Mouse (Mus musculus) erythroblast, adult 5-6 weeks (primary cell): ENCODE data around the gene Dgke. TPM values are rescaled to one million over a fixed set of nuclear protein-coding genes. Genes with fewer than 3 reads are reported as not detected.
A peak's percentile ranks its signal among the peaks of the same experiment; 100 is the strongest.

Source experiments
- ATAC-seq: replicated peaks from 2 replicates; pipeline ENCODE4 v1.8.0; 2016; ENCODE audit warnings: moderate number of reproducible peaks, mild to moderate bottlenecking, moderate TSS enrichment, inconsistent platforms; ENCODE audit not compliant: poor library complexity, low FRiP score, severe bottlenecking
- total RNA-seq, 2 experiments: library from RNA; stranded (forward) in 1 of 2; stranded (reverse) in 1 of 2; fragments of 150-400 nt in 1 of 2; fragments of 200-764, 138-1000 nt in 1 of 2; gene quantifications; 2 replicates each; pipeline versions ENCODE4 v1.2.3 to v1.2.4; 2015 to 2017; ENCODE audit warnings: low replicate concordance in 2 of 2

Gene Dgke
- total RNA-seq, 2 experiments from 2014 or later = 1.8 TPM; not detected in 1

- no peak for ATAC-seq
Observed at GRCm38 (mm10) chr11:89077601-89078000, 11.0 kb upstream of the Dgke start.

GRCm38 (mm10) chr11:89076370-89076821 lies 9.7 kb upstream of the Dgke start:
- ATAC-seq = no peak

DNA sequence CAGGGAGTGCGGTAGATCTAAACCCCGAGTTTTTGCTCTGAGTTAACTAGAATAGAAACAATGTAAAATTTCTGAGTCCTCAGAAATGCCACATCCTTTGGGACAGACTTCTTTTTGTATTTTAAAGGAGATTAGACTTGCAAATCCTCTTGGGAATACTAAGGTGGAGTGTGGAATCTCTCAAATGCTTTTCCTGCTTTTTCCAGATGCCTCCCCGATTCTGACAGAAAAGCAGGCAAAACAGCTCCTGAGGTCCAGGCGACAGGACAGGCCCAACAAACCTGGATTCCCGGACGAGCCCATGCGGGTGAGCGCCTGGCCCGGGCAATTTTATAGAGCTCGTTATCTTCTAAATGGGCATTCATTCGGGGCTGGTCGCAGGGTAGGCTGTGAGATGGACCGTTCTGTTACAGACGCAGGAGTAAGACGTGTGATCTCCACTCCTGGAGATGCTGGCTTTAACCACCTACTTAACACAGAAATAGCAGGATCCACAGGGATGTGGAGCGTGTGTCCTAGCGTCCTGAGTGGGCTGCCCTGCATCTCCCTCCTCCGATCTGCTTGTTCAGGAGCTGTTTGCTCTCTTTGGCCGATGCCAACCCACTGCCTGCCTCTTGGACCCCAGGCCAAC lies 8.2 kb upstream of the Dgke start:
- no peak for ATAC-seq

- no peak for ATAC-seq
Observed at GRCm38 (mm10) chr11:89073541-89073940, 6.9 kb upstream of the Dgke start, which contains the start of gene Gm525. Gene Gm525, plus strand, starts transcription at chr11:89073841.

GRCm38 (mm10) chr11:89071522-89071921 lies 4.9 kb upstream of the Dgke start:
- ATAC-seq = no peak

DNA sequence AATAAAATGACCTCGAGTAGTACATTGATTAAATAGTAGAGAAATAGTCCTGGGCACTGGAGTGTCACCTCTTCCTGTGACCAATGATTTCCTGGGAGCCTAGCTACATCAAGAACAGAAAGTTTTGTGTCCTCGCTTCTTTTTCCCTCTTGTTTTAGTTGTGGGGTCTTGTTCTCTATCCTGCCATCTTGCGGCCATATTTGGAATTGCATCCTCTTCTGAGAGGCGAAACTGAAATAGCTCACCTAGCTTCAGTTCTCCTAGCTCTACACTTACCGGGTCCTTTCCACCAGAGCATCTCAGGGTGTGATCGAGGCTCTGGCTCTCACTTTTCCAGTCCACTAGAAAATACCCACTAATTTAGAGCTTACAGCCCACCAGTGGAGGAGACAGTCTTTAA lies 2.7 kb upstream of the Dgke start:
- 0 out of 2 replicates have a peak, but pooled peaks have one; percentile 44 for ATAC-seq

DNA sequence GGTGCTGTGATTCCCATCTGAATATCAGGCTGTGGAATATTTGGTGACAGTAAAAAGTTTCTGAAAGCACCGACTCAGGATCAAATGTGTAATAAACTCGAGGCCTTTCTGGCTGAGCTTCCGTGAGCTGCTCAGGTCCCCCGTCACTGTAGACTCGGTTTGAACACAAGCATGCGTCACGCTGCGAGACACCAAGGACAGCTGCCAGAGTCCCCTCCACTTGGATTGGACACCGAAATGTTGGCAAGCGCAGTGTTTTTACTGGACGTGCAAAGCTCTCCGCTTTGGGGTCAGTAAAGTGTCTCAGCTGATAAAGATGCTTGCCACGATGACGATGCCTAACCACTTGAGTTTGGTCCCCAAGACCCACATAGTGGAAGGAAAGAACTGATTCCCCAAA lies 2.0 kb upstream of the Dgke start:
- no peak for ATAC-seq

- no peak for ATAC-seq
Observed at GRCm38 (mm10) chr11:89067871-89068490, 1.3 kb upstream of the Dgke start.

DNA sequence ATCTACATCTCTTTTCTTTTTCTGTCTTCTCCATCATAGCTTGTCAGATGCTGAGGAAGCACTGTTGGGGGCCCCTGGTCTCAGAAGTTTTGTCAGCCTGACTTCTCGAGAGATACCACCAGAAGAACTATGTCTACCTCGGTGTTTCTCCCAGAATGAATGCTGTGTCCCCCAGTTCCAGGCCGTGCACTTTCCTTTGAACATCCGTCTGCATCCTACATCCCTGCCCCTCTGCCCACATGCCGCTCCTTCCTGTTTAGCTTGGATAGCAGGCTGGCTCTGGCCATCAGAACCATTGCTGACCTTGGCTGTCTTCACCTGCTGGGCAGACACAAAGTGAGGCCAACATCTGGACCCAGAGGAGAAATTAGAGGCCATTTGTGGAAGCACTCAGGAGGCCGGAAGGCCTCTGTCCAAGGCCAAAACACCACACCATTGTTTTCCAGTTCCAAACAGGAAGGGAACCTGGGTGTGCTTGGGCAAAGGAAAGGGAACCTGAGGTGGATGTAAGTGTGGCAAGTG lies 712 bp upstream of the Dgke start:
- ATAC-seq = no peak

DNA sequence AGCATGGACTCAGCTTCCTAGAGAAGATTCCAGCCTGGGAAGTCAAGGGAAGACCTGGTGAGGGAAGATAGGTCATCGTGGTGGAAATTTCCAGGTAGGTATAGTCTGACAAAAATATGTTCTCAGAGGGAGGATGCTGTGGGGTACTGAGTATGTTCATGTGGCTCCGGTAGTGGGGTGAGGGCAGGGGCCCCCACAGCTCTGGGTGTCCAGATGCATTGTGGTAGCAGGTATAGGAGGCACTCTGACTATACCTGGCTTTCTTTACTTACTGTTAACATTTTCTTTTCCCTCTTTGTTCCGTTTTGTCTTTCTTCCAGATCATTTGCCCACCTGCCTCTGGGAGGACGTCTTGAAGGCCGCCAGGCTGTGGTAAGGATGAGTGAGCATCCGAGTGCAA lies 524 bp downstream of the Dgke start:
- ATAC-seq = no peak

DNA sequence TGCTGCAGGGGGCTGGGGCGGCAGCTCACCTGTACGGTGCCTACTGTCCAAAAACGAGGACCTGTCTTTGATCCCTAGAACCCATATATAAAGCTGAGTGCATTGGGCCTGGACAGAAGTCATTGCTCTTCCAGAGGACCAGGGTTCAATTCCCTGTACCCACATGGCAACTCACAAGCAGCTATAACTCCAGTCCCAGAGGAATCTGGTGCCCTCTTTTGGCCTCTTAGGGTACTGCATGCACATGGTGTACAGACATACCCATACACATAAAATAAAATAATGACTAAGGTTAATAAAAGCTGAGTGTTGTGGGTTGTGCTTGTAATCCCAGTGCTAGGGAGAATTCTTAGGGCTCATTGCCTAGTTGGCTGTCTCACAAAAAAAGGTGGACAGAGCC lies 1.4 kb downstream of the Dgke start:
- ATAC-seq = no peak

DNA sequence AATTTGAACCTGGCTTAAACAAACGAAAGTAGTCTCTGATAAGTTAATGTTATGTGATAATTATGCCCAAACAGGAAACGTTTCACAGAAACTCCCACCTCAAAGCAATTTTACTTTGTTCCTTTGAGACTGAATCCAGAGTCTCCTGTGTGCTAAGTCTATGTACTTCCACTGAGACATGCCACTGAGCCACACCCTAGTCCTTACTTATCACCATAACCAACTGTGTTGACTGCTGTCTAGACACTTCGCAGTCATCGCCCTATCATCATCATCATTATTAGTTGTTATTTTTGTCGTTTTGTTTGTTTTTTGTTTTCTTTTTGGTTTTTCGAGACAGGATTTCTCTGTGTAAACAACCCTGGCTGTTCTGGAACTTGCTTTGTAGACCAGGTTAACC lies 2.3 kb downstream of the Dgke start:
- 0 out of 2 replicates have a peak, but pooled peaks have one; percentile 57 for ATAC-seq

DNA sequence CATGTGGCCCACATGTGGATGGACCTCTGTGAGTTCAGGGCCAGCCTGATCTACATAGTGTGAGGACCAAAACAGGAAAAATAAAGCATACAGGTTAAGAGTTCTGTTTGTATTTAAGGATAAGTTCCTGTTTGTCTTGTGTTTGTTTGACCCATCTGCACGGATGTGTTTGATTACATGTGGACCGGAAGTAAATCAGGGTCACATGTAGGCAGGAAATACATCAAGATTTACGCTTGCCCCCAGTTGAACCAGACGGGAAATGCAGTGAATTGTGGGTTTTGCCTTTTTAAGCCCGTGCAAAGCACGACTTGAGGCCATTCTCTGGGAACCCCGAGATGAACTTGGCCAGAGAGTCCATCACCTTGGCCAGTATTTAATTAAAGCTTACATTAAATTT lies 5.3 kb downstream of the Dgke start:
- ATAC-seq = no peak

DNA sequence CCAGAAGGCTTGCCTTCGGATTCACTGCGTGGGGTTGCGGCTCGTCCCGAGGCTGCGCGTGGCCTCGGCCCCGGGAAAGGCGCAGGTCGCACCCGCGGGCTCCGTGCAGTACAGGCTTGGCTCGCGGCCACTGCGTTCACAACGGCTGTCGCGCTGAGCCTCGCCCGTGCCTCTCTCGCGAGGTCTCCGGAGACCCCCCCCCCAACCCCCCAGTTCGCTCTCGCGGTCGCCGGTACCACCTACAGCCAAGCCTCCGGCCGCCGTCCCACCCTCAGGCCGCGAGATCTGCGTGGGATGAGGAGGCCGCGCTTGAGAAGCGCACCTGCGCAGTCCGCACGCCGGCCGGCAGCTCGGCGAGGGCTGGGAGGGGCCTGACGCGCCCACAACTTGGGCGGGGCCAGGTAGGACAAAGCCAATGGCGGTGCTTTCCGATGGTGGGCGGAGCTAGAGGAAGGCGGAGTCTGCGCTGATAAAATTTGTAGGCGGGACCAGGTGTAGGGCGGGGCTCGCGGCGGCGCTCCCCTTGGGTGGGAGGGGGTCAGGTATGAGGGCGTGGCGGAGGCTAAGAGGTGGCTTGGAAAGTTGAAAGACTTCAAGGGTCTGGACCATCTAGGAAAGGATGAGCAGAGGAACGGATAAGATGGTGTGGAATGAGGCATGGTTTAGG lies 6.1 kb downstream of the Dgke start:
- ATAC-seq = peak; percentile 86

DNA sequence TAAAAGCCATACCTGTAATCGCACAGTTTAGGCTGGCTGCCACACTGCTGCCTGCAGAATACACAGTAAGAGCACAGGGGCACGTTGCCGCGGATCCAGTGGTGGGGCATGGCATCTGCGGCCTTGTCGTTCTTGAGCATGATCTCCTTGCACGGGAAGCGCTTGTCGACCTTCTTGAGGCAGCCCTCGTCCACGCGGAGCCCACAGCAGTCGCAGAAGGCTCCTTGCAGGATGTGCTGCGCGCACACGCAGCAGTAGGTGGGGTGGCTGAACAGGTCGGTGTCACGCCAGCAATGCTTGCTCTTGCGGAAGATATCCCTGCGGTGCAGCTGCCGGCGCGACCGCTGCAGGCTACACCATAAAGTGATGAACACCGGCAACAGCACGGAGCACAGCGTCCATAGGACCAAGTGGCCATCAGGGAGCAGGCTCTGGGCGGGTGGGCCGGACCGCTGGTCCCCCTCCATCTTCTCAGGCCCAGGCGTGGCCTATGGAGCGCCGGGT lies 6.7 kb downstream of the Dgke start:
- ATAC-seq = peak; percentile 62

DNA sequence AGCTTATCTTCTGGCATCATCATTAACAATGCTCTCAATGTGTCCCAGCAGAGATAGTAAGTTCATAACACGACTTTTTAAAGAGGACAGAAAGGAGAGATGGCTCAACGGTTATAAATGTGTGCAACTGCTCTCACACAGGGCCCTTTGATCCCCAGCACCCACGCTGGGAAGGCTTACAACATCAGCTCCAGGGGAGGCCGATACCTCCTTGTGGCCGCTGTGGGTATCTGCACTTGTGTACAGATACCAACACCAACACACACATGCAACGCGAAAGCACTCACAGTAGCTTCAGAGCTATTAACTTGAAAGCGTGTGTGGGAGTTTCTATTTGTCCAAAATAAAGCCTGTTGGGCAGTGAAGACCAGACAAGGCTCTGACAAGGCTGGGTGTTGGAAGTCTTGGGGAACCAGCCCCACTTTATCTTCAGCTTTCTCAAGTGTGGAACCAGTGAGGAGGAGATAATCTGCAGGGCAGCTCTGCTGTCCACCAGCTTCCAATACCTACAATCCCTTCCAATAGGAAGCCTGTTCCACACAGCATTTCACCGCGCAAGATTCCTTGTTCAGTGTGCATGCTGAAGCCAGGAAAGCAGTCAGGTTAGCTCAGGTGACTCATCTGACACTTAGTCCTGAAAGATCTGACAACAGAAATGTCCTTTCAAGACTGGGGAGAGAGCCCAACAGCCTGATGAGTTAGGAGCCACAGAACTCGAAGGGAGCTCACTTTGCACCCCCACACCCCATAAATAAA lies 8.0 kb downstream of the Dgke start:
- no peak for ATAC-seq

DNA sequence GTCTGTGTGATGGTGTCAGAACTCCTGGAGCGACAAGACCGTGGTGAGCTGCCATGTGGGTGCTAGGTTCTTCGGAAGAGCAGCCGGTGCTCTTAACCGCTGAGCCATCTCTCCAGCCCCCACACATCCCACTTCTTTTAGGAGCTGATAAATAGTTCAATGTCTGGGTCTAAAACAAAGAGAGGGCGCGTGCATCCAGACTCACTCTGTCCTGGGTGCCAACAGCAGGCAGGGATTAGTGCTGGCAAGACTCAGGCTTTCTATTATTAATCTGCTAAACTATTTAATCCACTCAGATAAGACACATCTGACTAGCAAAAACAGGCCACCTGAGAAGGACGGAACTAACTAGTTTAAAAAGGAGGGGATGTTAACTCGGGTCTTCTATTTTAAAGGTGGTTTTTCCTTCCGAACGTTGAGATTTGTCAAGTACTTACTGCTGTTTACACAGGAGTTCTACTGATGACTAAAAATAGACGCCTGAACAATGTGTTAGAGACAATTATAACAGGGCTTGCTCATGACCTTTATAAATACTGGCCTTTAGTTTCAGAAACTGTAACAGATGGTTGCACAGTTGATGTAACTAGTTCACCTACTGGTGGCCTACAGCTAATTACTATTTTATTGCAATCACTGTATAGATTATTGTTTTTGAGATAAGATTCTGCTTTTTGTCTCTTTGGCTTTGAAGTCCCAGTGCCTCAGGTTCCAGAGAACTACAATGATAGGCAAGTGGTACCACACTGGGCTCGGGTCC lies 10.5 kb downstream of the Dgke start:
- no peak for ATAC-seq

DNA sequence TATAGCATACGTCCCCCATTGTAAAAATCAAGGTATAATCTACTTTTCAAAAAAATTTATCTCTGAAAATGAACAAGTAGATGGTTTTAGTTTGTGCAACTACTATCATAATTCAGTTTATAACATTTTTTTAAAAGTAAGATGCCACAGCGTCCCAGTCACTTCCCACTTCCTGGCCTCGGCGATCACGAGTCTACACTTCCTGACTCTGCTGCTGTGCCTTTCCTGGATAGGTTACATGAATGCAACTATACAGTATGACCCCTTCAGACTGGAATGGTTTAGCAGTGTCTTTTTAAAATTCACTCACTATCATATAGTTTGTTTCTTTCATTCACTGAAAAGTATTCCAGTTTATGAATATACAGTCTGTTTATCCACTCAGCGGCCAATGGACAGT lies 14.9 kb downstream of the Dgke start:
- no peak for ATAC-seq

DNA sequence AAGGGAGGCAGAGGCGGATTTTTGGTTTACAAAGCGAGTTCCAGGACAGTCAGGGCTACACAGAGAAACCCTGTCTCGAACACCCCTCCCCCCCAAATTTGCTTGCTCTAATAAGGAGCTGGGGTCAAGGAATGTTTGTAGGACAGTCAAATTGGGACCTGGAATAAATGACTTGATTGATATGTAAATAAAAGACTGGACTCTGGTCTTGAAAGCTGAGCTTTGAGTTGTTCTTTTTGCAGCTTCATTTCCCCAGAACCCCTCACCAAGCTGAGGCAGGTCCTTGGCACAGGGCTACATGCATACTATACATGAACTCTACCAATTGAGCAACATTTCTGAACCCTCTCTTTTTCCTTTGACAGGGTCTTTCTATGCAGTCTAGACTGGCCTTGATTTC lies 20.6 kb downstream of the Dgke start:
- no peak for ATAC-seq
